Mouse (Mus musculus) T-helper 2 cell (primary cell): ENCODE results near the gene N4bp2l2.
"Not testable (repeated sequence)": the region's sequence is repeated elsewhere in the genome, so short reads cannot be mapped to it uniquely, and the experiment has no call there.

Experiments used
- in situ Hi-C: fragments of 300-600 bp; cut with MboI, MseI; formaldehyde crosslinking; loops from one replicate; pipeline ENCODE4 v1.15.1; 2025; ENCODE audit warnings: high pct_unique_total_duplicates

N4bp2l2 gene

DNA sequence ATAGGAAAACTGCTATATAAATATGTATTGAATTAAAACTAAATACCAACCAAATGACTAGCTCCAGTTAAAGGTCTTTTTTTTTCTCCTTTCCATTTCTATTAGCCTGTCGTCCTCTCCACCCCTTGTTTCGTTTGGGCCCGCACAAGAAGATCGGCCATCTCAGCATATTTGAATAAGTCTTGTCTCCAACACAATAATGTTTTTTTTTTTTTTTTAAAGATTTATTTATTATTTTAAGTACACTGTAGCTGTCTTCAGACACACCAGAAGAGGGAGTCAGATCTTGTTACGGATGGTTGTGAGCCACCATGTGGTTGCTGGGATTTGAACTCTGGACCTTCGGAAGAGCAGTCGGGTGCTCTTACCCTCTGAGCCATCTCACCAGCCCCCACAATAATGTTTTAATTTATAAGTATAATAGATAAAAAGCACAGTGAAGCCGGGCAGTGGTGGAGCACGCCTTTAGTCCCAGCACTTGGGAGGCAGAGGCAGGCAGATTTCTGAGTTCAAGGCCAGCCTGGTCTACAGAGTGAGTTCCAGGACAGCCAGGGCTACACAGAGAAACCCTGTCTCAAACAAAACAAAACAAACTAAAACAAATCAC, at the start of gene N4bp2l2:
Gene N4bp2l2 (minus strand): TSS at position 51 of the 607 bp plus-strand sequence.
- in situ Hi-C loops: loop anchor here (5.0 to 10.0 kb wide), 2 partner anchors 144 to 221 kb away; partner anchors contain the start of gene Brca2

DNA sequence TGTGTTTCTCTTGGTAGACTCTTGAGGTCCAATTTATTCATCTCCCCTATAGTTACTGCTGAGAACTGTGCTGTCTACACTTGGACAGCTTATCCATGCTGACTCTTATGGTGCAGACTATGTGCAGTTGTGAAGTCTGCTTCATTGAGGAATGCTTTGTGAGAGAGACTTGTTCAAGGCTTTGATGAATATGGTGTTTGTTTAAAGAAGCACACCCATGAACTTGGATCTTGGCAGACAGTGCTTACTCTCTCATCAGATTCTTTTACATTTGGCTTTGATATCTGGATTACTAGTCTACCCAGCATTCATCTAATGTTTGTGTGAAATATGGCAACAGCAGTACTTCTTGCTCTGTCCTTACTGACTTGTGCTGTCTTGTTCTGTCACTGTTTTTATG, 47.4 kb upstream of the N4bp2l2 start:
- in situ Hi-C loops: no loop called here

GRCm38 (mm10) chr5:150711503-150711902, 45.5 kb upstream of the N4bp2l2 start:
- in situ Hi-C loops: no loop called here

GRCm38 (mm10) chr5:150707181-150707580, 41.2 kb upstream of the N4bp2l2 start:
- in situ Hi-C loops: not testable (repeated sequence)

- in situ Hi-C loops: not testable (repeated sequence)
Observed at GRCm38 (mm10) chr5:150706651-150707050, 40.7 kb upstream of the N4bp2l2 start.

- in situ Hi-C loops: no loop called here
Observed at GRCm38 (mm10) chr5:150702714-150703113, 36.7 kb upstream of the N4bp2l2 start.

DNA sequence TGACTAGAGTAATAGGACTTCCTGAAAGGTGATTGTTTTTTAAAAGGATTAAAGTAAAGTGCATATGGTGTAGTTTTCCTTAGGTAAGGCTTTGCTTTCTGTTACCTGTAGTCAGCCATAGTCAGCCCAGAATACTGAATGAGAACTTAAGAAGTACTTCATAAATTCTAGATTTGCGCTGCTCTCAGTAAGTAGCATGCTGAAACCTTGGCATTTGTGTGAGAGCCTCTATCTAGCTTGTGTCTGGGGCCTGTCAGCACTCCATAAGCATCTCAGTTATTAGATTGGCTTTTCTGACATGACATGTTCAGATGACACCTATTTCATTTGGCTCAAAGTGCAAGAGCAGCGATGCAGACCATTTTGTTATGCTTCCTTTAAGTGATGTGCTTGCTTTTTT, 27.3 kb upstream of the N4bp2l2 start:
- in situ Hi-C loops: no loop called here

GRCm38 (mm10) chr5:150690685-150691084, 24.7 kb upstream of the N4bp2l2 start:
- in situ Hi-C loops: no loop called here

DNA sequence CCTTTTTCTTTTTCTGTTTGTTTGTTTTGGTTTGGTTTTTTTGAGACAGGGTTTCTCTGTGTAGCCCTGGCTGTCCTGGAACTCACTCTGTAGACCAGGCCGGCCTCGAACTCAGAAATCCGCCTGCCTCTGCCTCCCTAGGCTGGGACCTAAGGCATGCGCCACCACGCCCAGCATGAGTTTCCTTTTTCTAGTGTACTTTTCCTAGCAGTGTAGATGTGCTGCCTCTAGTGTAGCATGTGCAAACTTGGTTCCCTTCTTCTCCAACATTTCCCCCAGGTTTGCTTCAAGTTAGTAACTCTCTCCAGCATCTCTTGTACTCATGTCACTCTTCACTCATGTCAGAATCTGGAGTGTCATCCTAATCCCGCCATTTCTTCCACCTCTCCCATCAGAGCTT, 16.9 kb upstream of the N4bp2l2 start:
- in situ Hi-C loops: not testable (repeated sequence)

- in situ Hi-C loops: loop anchor here (5.0 kb wide), 1 partner anchor 697 kb away; no protein-coding TSS in a partner anchor
Observed at GRCm38 (mm10) chr5:150674866-150675265, 8.9 kb upstream of the N4bp2l2 start.

- in situ Hi-C loops: loop anchor here (5.0 kb wide), 1 partner anchor 698 kb away; no protein-coding TSS in a partner anchor
Observed at GRCm38 (mm10) chr5:150673880-150674621, 8.1 kb upstream of the N4bp2l2 start.

DNA sequence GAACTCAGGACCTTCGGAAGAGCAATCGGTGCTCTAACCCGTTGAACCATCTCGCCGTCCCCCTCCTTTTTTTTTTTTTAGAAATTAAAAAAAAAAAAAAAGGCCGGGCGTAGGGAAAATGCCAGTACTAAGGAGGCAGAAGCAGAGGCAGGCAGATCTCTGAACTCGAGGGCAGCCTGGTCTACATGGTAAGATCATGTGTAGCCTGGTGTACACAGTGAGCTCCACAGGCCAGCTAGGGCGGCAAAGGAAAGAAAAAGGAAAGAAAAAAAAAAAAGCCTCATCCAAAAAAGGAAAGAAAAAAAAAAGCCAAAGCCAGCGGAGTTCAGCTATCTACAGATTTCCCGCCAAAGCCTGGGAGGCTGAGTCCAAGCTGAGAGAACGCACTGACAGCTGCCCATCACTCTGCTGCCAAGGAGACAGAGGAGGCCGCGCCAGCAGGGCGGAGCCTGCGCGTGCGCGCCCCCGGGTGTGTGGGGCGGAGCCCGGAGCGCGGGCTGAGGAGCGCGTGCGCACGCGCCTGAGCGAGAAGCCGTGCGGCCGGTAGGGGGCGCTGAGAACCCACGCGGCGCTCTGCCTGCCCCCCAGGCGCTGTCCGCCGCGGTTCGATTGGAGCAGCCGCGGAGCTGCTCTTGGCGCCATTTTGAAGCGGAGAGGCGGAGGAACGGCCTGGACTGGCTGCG, 7.3 kb upstream of the N4bp2l2 start, which contains the start of gene Pds5b:
Gene Pds5b (plus strand): TSS at position 587 of the 683 bp plus-strand sequence.
- in situ Hi-C loops: loop anchor here (5.0 kb wide), 1 partner anchor 699 kb away; no protein-coding TSS in a partner anchor

GRCm38 (mm10) chr5:150672343-150672742, 6.4 kb upstream of the N4bp2l2 start:
- in situ Hi-C loops: loop anchor here (5.0 kb wide), 1 partner anchor 700 kb away; no protein-coding TSS in a partner anchor

GRCm38 (mm10) chr5:150668731-150669130, 2.7 kb upstream of the N4bp2l2 start:
- in situ Hi-C loops: loop anchor here (5.0 to 10.0 kb wide), 2 partner anchors 146 to 224 kb away; partner anchors contain the start of gene Brca2

GRCm38 (mm10) chr5:150665132-150665954, 640 bp downstream of the N4bp2l2 start:
- in situ Hi-C loops: loop anchor here (5.0 to 10.0 kb wide), 2 partner anchors 143 to 221 kb away; partner anchors contain the start of gene Brca2

GRCm38 (mm10) chr5:150664794-150665131, 1.2 kb downstream of the N4bp2l2 start:
- in situ Hi-C loops: loop anchor here (5.0 to 10.0 kb wide), 2 partner anchors 142 to 220 kb away; partner anchors contain the start of gene Brca2

DNA sequence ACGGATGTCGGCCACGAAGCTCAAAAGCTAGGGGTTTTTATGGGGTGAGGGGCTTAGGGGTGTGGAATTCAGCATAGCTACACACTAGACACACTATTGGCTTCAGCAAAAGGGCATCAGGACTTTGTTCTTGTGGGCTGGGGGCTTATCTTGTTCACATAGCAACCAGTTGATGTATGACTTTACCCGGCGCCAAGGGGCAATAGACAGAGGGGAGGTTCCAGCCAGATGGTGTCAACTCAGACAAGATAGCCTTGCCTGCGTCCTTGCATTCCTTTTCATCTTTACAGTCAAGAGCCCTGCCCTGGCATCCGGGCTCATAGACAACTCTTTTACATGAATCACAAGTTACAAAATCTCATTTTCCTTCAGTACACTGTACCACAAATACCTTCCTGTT, 2.1 kb downstream of the N4bp2l2 start:
- in situ Hi-C loops: loop anchor here (10.0 kb wide), 1 partner anchor 219 kb away; no protein-coding TSS in a partner anchor

DNA sequence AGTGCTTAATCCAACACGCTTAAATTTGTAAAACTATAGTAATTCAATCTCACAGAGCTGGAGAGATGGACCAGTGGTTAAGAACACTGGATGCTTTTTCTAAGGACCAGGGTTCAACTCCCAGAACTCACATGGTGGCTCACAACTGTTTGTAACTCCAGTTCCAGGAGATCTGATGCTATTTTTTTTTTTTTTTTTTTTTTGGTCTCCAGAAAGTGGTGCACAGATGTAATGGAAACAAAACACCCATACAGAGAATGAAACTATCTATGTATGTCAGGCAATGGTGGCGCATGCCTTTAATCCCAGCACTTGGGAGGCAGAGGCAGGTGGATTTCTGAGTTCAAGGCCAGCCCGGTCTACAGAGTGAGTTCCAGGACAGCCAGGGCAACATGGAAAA, 5.7 kb downstream of the N4bp2l2 start:
- in situ Hi-C loops: loop anchor here (10.0 kb wide), 1 partner anchor 215 kb away; no protein-coding TSS in a partner anchor

DNA sequence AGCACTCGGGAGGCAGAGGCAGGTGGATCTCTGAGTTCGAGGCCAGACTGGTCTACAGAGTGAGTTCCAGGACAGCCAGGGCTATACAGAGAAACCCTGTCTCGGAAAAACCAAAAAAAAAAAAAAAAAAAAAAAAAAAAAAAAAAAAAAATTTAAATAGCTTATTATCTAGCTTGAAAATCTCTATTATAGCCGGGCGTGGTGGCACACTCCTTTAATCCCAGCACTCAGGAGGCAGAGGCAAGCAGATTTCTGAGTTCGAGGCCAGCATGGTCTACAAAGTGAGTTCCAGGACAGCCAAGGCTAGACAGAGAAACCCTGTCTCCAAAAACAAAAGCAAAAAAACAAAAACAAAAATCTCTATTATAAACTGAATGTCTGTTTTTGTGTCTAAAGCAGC, 6.6 kb downstream of the N4bp2l2 start:
- in situ Hi-C loops: not testable (repeated sequence)

DNA sequence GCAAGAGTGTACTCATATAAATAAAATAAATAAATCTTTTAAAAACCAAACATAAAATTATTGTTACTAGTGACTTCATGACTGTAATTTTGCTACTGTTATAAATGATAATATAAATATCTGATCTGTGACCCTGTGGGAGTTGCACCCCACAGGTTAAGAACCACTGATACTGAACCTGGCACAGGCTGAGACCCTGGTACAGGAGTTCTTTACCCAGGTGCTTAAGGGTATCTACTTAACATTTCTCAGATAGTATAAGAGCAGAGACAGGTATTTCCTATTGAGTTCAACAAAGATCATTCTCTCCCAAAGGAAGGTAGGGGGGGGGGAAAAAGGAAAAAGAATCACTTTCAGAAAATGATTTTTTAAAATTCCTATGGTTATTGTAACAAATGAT, 11.4 kb downstream of the N4bp2l2 start:
- in situ Hi-C loops: no loop called here

- in situ Hi-C loops: no loop called here
Observed at GRCm38 (mm10) chr5:150652578-150652977, 13.4 kb downstream of the N4bp2l2 start.
